ENCODE assay signal across 7 mouse cellular contexts in the genomic region with DNA sequence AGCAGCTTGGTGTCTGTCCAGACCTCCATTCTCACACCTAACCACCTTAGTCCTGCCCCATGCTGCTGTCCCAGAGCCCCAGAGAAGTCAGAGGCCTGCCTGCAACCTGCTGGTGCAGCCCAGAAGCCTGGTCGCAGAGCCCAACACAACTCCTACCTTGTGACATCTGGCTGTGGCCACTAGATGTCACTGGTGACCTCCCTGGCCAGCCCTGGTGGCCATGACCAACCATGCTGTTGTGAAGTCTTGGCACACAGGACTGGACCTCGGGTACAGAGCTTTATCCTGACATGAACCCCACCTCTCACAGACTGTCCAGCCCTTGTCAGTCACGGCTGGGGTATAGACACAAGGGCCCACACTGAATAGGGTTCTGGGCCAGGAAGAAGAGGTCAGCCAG. TPM values are rescaled to one million over a fixed set of nuclear protein-coding genes. Genes with fewer than 3 reads are reported as not detected.
DNase-seq lines count a peak whose midpoint lies in the region; ATAC-seq lines count a peak whose summit lies in the region.

No protein-coding gene starts in this region.

- H3K27me3 ChIP-seq in hindbrain, embryonic 13.5 days = peaks cover 31% of the 10 kb centered on the region

- H3K9me3 ChIP-seq in hindbrain, embryonic 13.5 days = no peaks in the 10 kb centered on the region

- peak; percentile 56 for ATAC-seq in hindbrain, embryonic 13.5 days (ENCODE audit: low FRiP score)

- peaks cover 7% of the 10 kb centered on the region for H3K4me1 ChIP-seq in hindbrain, embryonic 13.5 days (replicated peaks)

- H3K27ac ChIP-seq in hindbrain, embryonic 13.5 days = no peak overlapping the region

- H3K9ac ChIP-seq in hindbrain, embryonic 13.5 days = no peak overlapping the region

- no peak overlapping the region for H3K4me3 ChIP-seq in hindbrain, embryonic 13.5 days

- peak; percentile 78 for DNase-seq in adrenal gland, adult 2 months
- peak; percentile 77 for DNase-seq in cerebellum, postnatal 36 days
- DNase-seq in gastrocnemius, adult 18-20 months (ENCODE audit: low spot score) = peak; percentile 77
- DNase-seq in left cerebral cortex, adult 11 months (ENCODE audit: low spot score) = peak; percentile 26
- peak; percentile 75 to 77 for DNase-seq in lung, postnatal 4 days
- DNase-seq in right cerebral cortex, postnatal 14 days = peak; percentile 51

- WGBS in hindbrain, embryonic 13.5 days = 15% methylated on average over 3 of the region's 3 CpGs

- H3K4me2 ChIP-seq in hindbrain, embryonic 13.5 days = no peak overlapping the region

- no peaks in the 10 kb centered on the region for H3K36me3 ChIP-seq in hindbrain, embryonic 13.5 days

RNA-seq across cellular contexts. Expression of a gene that starts 4.3 kb away (rescaled TPM):
- total RNA-seq in adrenal gland, adult 2 months (2021) = not detected
- polyA plus RNA-seq in adrenal gland, adult 2 months (2012; rRNA removed) = not detected in 2 replicates
- total RNA-seq in gastrocnemius, adult 18-20 months (2021) = not detected
- polyA plus RNA-seq in hindbrain, embryonic 13.5 days (2015; fragmentation: Nextera tagmentation; extraction: Ambion mirVana) = not detected in 2 replicates

RNA-seq across cellular contexts. Expression of a gene that starts 35.6 kb away (rescaled TPM):
- not detected for total RNA-seq in adrenal gland, adult 2 months (2021)
- polyA plus RNA-seq in adrenal gland, adult 2 months (2012; rRNA removed) = not detected in 2 replicates
- total RNA-seq in gastrocnemius, adult 18-20 months (2021) = not detected
- 0.31 and 0.62 TPM in 2 replicates for polyA plus RNA-seq in hindbrain, embryonic 13.5 days (2015; fragmentation: Nextera tagmentation; extraction: Ambion mirVana)

RNA-seq across cellular contexts. Expression of a gene that starts 41.4 kb away (rescaled TPM):
- 10 to 100 TPM in 1 of 2 experiments, 1 to 10 TPM in 1; 4.3 to 13.3 TPM for total RNA-seq in adrenal gland, adult 2 months (2021)
- polyA plus RNA-seq in adrenal gland, adult 2 months (2012; rRNA removed) = 1.8 and 2.8 TPM in 2 replicates
- total RNA-seq in gastrocnemius, adult 18-20 months (2021) = 1 to 10 TPM; 1.0 to 2.3 TPM
- polyA plus RNA-seq in hindbrain, embryonic 13.5 days (2015; fragmentation: Nextera tagmentation; extraction: Ambion mirVana) = 10.0 and 10.6 TPM in 2 replicates

Comparison
In these comparisons a context has a peak if more than half of its experiments do, and no peak if none do; other contexts are left out.
1. DNase-seq: peak in every context shown above with its lines; median percentile 78 in adrenal gland, adult 2 months; 77 in cerebellum, postnatal 36 days; 77 in gastrocnemius, adult 18-20 months; 76 in lung, postnatal 4 days; 51 in right cerebral cortex, postnatal 14 days; 26 in left cerebral cortex, adult 11 months.